Mouse (Mus musculus): ENCODE results near the gene Fthl17f. TPM values are rescaled to one million over a fixed set of nuclear protein-coding genes. Genes with fewer than 3 reads are reported as not detected.
A peak's percentile ranks its signal among the peaks of the same experiment; 100 is the strongest.
"Not testable (repeated sequence)": the region's sequence is repeated elsewhere in the genome, so short reads cannot be mapped to it uniquely, and the experiment has no call there.

Gene Fthl17f
- not detected in 2 replicates for polyA plus RNA-seq (2014; fragmentation: Nextera tagmentation; extraction: Ambion mirVana)

DNA sequence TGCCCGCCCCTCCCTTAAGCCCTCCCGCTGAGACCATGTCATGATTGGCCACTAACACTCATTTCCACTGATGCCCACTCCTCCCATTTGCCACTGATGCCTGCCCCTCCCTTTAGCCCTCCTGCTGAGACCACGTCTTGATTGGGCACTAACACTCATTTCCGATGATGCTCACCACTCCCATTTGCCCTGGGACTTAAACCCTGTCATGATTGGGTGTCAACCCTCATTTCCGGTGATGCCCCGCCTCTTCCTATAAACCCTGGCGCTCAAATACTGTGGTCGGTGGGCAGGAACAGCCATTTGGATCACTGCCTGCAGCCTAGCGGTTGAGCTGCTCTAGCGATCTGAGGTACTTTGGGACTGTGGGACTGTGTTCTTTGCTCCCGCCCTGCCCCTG lies at the start of gene Fthl17f:
Fthl17f (plus strand) TSS at position 301 of the 400 bp plus-strand sequence.
- H3K4me2 ChIP-seq (ENCODE audit: low read length); ATAC-seq; H3K27ac ChIP-seq (ENCODE audit: low read depth, low read length); DNase-seq (ENCODE audit: low spot score); H3K4me3 ChIP-seq (ENCODE audit: low read depth, low read length); H3K4me1 ChIP-seq (ENCODE audit: control insufficient read depth, insufficient read depth, low read length); H3K9me3 ChIP-seq (replicated peaks; ENCODE audit: control insufficient read depth, low read length); H3K9ac ChIP-seq (ENCODE audit: low read length); H3K27me3 ChIP-seq (replicated peaks; ENCODE audit: control insufficient read depth, insufficient read depth, low read length); H3K36me3 ChIP-seq (ENCODE audit: control insufficient read depth, insufficient read depth, low read length): not testable (repeated sequence)
- 92% methylated on average over 11 of the region's 11 CpGs for WGBS

GRCm38 (mm10) chrX:9016079-9016478 lies 46.7 kb upstream of the Fthl17f start:
- H3K27me3 ChIP-seq (replicated peaks; ENCODE audit: control insufficient read depth, insufficient read depth, low read length): no peaks in the 10 kb centered on the region
- no peaks in the 10 kb centered on the region for H3K36me3 ChIP-seq (ENCODE audit: control insufficient read depth, insufficient read depth, low read length)
- WGBS: 28% methylated on average over 1 of the region's 1 CpGs
- no peaks in the 10 kb centered on the region for H3K4me1 ChIP-seq (ENCODE audit: control insufficient read depth, insufficient read depth, low read length)
- ATAC-seq (no peak), DNase-seq (ENCODE audit: low spot score) (peak; percentile 1)
- H3K27ac ChIP-seq (ENCODE audit: low read depth, low read length): no peak overlapping the region
- H3K9ac ChIP-seq (ENCODE audit: low read length): no peak overlapping the region
- H3K4me3 ChIP-seq (ENCODE audit: low read depth, low read length): no peak overlapping the region
- H3K4me2 ChIP-seq (ENCODE audit: low read length): no peak overlapping the region
- H3K9me3 ChIP-seq (replicated peaks; ENCODE audit: control insufficient read depth, low read length): no peaks in the 10 kb centered on the region

- no peaks in the 10 kb centered on the region for H3K4me1 ChIP-seq (ENCODE audit: control insufficient read depth, insufficient read depth, low read length)
- DNase-seq (ENCODE audit: low spot score) (no peak), ATAC-seq (no peak)
- no peak overlapping the region for H3K9ac ChIP-seq (ENCODE audit: low read length)
- H3K9me3 ChIP-seq (replicated peaks; ENCODE audit: control insufficient read depth, low read length): no peaks in the 10 kb centered on the region
- no peaks in the 10 kb centered on the region for H3K27me3 ChIP-seq (replicated peaks; ENCODE audit: control insufficient read depth, insufficient read depth, low read length)
- H3K27ac ChIP-seq (ENCODE audit: low read depth, low read length): no peak overlapping the region
- 58% methylated on average over 10 of the region's 10 CpGs for WGBS
- no peak overlapping the region for H3K4me3 ChIP-seq (ENCODE audit: low read depth, low read length)
- no peak overlapping the region for H3K4me2 ChIP-seq (ENCODE audit: low read length)
- no peaks in the 10 kb centered on the region for H3K36me3 ChIP-seq (ENCODE audit: control insufficient read depth, insufficient read depth, low read length)
Measured at GRCm38 (mm10) chrX:9019481-9019880, 43.3 kb upstream of the Fthl17f start.

- H3K4me3 ChIP-seq (ENCODE audit: low read depth, low read length); H3K27ac ChIP-seq (ENCODE audit: low read depth, low read length); H3K9ac ChIP-seq (ENCODE audit: low read length); H3K9me3 ChIP-seq (replicated peaks; ENCODE audit: control insufficient read depth, low read length); H3K27me3 ChIP-seq (replicated peaks; ENCODE audit: control insufficient read depth, insufficient read depth, low read length); H3K36me3 ChIP-seq (ENCODE audit: control insufficient read depth, insufficient read depth, low read length); DNase-seq (ENCODE audit: low spot score); ATAC-seq; H3K4me2 ChIP-seq (ENCODE audit: low read length); H3K4me1 ChIP-seq (ENCODE audit: control insufficient read depth, insufficient read depth, low read length): not testable (repeated sequence)
- 100% methylated on average over 1 of the region's 10 CpGs for WGBS
Measured at GRCm38 (mm10) chrX:9033193-9033592, 29.6 kb upstream of the Fthl17f start, which contains the start of gene Fthl17e. Gene Fthl17e, plus strand, starts transcription at chrX:9033493.

- H3K4me3 ChIP-seq (ENCODE audit: low read depth, low read length); H3K4me1 ChIP-seq (ENCODE audit: control insufficient read depth, insufficient read depth, low read length); H3K4me2 ChIP-seq (ENCODE audit: low read length); H3K9ac ChIP-seq (ENCODE audit: low read length); DNase-seq (ENCODE audit: low spot score); H3K36me3 ChIP-seq (ENCODE audit: control insufficient read depth, insufficient read depth, low read length); H3K27ac ChIP-seq (ENCODE audit: low read depth, low read length); H3K27me3 ChIP-seq (replicated peaks; ENCODE audit: control insufficient read depth, insufficient read depth, low read length); ATAC-seq; H3K9me3 ChIP-seq (replicated peaks; ENCODE audit: control insufficient read depth, low read length): not testable (repeated sequence)
- WGBS: 34% methylated on average over 3 of the region's 4 CpGs
Measured at GRCm38 (mm10) chrX:9041611-9042010, 21.2 kb upstream of the Fthl17f start.

DNA sequence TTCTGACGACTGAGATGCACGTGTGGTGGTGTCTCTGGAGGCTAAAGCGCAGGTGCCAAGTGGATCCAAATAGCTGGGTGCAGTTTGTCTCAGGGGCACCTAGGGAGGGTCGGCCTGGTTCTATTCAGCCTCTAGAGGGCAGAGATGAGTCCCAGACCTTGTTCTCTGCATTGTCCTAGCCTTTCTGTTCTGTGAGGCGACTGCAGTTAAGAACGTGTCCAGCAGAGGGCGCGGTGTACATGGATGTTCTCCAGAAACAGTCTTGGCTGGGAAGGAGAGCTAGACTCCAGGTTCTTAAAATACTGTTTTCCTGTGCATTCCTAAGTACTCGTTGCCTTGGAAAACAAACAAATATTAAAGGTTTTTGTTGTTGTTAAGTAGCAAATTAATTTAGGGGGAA lies 1.9 kb upstream of the Fthl17f start:
- not testable (repeated sequence) for H3K4me1 ChIP-seq (ENCODE audit: control insufficient read depth, insufficient read depth, low read length); H3K36me3 ChIP-seq (ENCODE audit: control insufficient read depth, insufficient read depth, low read length); H3K4me2 ChIP-seq (ENCODE audit: low read length); DNase-seq (ENCODE audit: low spot score); H3K4me3 ChIP-seq (ENCODE audit: low read depth, low read length); H3K27ac ChIP-seq (ENCODE audit: low read depth, low read length); H3K9ac ChIP-seq (ENCODE audit: low read length); H3K9me3 ChIP-seq (replicated peaks; ENCODE audit: control insufficient read depth, low read length); H3K27me3 ChIP-seq (replicated peaks; ENCODE audit: control insufficient read depth, insufficient read depth, low read length)
- 30% methylated on average over 7 of the region's 9 CpGs for WGBS
- ATAC-seq: 0 out of 2 replicates have a peak, but pooled peaks have one; percentile 18

- Histone ChIP-seq H3K36me3 (ENCODE audit: control insufficient read depth, insufficient read depth, low read length) (no peaks in the 10 kb centered on the region), H3K27me3 (replicated peaks; ENCODE audit: control insufficient read depth, insufficient read depth, low read length) (no peaks in the 10 kb centered on the region), H3K4me1 (ENCODE audit: control insufficient read depth, insufficient read depth, low read length) (no peaks in the 10 kb centered on the region), H3K4me3 (ENCODE audit: low read depth, low read length) (no peak overlapping the region), H3K27ac (ENCODE audit: low read depth, low read length) (no peak overlapping the region), H3K9me3 (replicated peaks; ENCODE audit: control insufficient read depth, low read length) (no peaks in the 10 kb centered on the region), H3K4me2 (ENCODE audit: low read length) (no peak overlapping the region), H3K9ac (ENCODE audit: low read length) (no peak overlapping the region)
- DNase-seq (ENCODE audit: low spot score) (no peak), ATAC-seq (no peak)
- WGBS: 81% methylated on average over 4 of the region's 4 CpGs
Measured at GRCm38 (mm10) chrX:9062101-9062500, 714 bp upstream of the Fthl17f start.

GRCm38 (mm10) chrX:9077699-9078098 lies 14.9 kb downstream of the Fthl17f start:
- not testable (repeated sequence) for H3K36me3 ChIP-seq (ENCODE audit: control insufficient read depth, insufficient read depth, low read length); H3K9ac ChIP-seq (ENCODE audit: low read length); H3K4me2 ChIP-seq (ENCODE audit: low read length); DNase-seq (ENCODE audit: low spot score); H3K27me3 ChIP-seq (replicated peaks; ENCODE audit: control insufficient read depth, insufficient read depth, low read length); H3K9me3 ChIP-seq (replicated peaks; ENCODE audit: control insufficient read depth, low read length); H3K4me1 ChIP-seq (ENCODE audit: control insufficient read depth, insufficient read depth, low read length); H3K27ac ChIP-seq (ENCODE audit: low read depth, low read length); H3K4me3 ChIP-seq (ENCODE audit: low read depth, low read length)
- WGBS: 16% methylated on average over 7 of the region's 10 CpGs
- ATAC-seq: peak; percentile 40; the same call in 1 of the 2 replicates

- not testable (repeated sequence) for H3K4me2 ChIP-seq (ENCODE audit: low read length); ATAC-seq; H3K4me3 ChIP-seq (ENCODE audit: low read depth, low read length); H3K9me3 ChIP-seq (replicated peaks; ENCODE audit: control insufficient read depth, low read length); H3K27ac ChIP-seq (ENCODE audit: low read depth, low read length); DNase-seq (ENCODE audit: low spot score); H3K4me1 ChIP-seq (ENCODE audit: control insufficient read depth, insufficient read depth, low read length); H3K9ac ChIP-seq (ENCODE audit: low read length); H3K27me3 ChIP-seq (replicated peaks; ENCODE audit: control insufficient read depth, insufficient read depth, low read length); H3K36me3 ChIP-seq (ENCODE audit: control insufficient read depth, insufficient read depth, low read length)
Measured at GRCm38 (mm10) chrX:9095066-9095465, 32.3 kb downstream of the Fthl17f start.

Measured in forebrain, embryonic 14.5 days (tissue).